Mouse (Mus musculus) thymus, postnatal 36 days (tissue): Measurements from ENCODE around the gene Cmip.

Experiments
- DNase-seq, 2 experiments: peaks; one replicate each; pipeline ENCODE4 v3.0.0; 2022; ENCODE audit warnings: mixed read lengths in 2 of 2

Gene Cmip

GRCm38 (mm10) chr8:117326735-117327134 is 69.9 kb downstream of the Cmip start:
- DNase-seq = no peak

DNA sequence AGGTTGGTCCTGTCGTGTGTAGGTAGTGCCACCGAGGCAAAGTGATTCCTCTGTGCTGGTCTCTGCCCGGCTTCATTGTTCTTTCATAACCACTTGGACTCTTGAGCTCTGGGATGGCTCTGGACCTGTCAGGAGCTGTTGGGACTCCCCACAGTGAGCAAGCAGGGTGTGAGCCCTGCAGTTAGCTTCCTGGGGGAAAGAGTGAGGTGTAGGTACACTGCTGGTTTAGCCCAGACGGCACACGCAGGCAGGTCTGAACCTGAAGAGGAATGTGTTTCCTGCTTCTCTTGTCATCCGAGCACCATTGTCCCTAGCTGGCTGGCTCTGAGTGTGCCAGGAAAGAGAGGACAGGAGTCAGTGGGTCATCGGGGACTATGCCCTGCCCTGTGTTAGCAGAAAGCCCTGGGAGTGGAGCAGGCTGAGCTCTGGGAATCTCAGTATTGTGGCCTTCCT is 70.5 kb downstream of the Cmip start:
- no peak for DNase-seq

DNA sequence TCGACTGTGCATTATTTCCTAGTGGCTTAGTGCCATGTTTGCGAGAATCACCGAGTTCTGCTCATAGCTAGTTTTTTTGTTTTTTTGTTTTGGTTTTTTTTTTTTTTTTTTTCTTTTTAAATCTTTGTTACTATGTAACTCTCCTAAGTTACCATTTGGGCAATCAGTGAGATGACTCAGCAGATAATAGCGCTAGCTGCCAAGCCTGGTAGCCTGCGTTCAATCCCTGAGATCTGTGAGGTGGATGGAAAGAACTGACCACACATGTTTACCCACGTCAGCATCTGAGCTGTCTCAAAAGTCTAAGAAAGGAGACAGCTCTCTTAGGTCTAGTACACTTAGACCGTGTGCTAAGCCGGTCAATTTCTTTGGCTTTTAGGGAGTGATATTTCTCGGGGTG is 71.9 kb downstream of the Cmip start:
- DNase-seq = no peak

DNA sequence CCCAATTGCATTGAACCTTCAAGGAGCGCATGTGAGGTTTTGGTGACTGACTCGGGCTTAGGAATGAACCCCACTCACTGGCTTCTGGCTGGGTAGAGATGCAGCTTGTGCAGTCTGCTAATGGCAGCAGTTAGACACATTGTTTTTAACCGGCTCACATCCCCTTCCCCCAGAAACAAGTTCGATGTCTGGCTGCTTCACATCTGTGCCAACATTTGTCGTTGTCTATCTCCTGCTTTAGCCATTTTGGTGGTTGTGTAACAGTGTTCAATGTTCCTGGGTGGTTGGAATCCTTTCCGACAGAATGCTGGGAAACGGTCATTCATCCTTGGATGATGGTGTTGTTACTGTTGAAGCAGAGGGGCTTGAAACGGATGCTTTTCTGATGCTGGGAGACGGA is 72.3 kb downstream of the Cmip start:
- DNase-seq = no peak

GRCm38 (mm10) chr8:117329903-117330302 is 73.0 kb downstream of the Cmip start:
- no peak for DNase-seq

GRCm38 (mm10) chr8:117332229-117333010 is 75.6 kb downstream of the Cmip start:
- no peak for DNase-seq

DNA sequence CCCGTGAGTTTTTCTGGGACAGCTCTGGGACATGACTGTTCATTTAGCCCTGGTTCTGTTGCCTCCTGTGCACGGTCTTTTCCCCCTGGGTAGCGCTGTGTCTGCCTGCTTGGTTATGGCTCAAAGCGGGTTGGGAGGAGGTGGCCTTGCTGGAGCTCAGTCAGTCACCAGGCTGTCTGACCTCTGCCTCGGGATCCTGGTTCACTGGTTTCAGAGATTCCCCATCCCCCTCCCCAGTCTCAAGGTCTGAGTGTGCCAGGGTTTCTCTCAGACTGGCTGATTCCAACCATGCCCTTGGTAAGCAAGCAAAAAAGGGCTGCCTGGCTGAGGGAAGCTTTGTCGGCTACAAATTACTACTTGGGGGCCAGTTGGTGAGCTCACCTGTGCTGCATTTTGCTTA is 76.8 kb downstream of the Cmip start:
- DNase-seq = no peak

GRCm38 (mm10) chr8:117334058-117334747 is 77.3 kb downstream of the Cmip start:
- no peak for DNase-seq

DNA sequence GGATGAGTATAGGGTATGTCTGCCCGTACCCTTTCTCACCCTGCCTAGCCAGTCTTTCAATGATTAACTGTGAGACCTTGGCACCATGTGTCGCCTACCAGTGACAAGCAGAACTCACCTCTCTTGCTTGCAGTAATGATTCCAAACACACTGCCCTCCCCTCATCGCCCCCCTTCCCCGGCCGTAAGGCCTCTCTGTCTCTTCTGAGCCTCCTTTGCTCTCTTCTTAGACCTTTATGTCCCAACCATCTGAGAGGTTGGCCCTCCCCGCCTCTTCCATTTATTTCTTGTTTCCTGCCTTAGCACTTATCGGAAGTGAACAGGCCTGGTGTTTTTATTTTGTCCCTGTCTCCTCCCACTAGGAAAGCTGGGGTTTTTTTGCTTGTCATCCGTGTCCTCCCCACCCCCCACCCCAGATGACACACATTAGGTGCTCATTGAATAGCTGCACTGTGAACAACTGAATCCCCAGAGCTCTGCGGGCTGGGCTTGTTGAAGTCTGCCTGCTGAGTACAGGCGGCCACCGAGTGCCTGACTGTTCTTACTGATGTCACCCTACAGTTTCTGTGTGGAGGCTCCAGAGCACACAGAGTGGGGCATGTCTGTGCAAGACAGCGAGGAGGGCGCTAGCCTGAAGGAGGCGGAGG is 78.0 kb downstream of the Cmip start:
- no peak for DNase-seq

GRCm38 (mm10) chr8:117335423-117335822 is 78.6 kb downstream of the Cmip start:
- no peak for DNase-seq

- no peak for DNase-seq
Measured at GRCm38 (mm10) chr8:117337188-117337587, 80.3 kb downstream of the Cmip start.

GRCm38 (mm10) chr8:117338678-117339077 is 81.8 kb downstream of the Cmip start:
- DNase-seq = no peak

DNA sequence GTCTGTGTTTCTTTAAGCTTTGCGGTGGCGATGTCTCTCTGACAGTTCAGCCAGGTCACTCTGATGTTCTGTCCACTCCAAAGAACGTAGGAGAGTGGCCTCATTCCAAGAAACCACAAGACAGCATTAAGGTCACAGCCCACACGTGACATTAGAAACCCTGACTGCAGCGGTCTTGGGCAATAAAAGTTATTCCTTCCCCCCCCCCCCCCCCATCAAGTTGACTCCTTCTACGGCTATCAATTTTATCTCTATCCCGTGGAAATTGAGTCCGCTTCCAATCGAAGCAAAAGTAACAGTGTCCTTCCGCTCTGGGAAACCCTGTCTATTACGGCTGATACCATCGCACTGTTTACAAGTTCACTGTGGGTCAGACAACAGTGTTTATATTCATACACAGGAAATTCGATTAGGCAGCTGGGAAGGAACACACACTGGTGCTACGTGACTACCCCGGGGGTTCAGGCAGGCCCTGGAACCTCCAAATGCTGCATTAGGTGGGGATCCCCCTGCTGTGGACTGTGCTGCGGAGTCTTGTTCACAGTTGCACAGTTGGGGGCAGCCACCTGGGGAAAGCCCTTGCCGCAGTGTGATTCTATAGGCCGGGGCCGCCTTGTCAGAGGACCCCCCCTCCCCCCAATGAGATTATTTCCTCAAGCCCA is 82.6 kb downstream of the Cmip start:
- no peak for DNase-seq

DNA sequence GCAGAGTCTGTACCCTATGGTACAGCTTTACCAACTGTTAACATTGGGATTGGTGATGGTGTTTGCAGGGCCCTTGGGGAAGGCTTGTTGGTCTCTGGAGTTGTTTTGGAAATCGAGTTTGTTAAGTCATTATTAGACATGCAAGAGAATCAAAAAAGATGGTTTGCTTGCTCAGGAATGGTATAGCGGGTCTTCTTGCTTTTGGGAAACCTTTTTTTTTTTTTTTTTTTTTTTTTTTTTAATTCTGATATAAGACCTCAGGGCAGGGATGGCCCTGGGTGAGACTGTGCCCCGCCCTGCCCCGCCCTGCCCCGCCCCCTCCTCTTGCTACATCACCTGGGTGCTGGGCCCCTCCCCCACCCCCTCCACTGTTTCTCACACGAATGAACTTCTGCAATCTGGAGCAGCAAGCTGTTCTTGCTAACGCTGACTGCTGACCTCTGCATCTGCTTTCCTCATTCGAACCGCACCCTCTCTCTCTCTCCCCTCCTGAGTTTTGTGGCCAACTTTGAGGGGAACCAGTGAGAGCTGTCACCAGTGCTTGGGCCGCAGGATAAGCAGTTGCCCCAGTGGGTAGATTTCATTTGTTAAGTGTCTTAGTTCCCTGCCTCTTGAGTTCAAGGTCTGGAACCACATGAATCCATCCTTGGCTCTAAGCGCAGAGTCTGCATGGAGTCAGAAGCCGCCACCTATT is 83.2 kb downstream of the Cmip start:
- DNase-seq = no peak

DNA sequence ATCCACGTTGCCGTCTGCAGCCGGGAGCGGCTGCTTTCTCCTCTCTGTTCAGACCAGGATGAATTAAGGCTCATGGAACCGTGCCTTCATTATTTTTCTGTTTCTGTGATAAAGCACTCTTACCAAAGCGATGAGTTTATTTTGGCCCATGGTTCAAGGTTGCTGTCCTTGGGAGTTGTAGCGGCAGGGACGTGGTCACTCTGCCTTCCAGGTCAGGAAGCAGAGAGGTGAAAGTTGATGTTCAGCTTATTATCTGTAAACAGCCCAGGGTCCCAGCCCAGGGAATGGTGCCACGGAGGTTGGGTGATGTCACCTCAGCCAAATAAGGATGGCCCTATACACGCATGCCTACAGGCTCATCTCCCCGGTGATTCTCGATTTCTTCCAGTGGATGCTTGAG is 83.9 kb downstream of the Cmip start:
- DNase-seq = no peak

GRCm38 (mm10) chr8:117342735-117343385 is 86.0 kb downstream of the Cmip start:
- DNase-seq = no peak

- no peak for DNase-seq
Measured at GRCm38 (mm10) chr8:117343484-117343883, 86.6 kb downstream of the Cmip start.

DNA sequence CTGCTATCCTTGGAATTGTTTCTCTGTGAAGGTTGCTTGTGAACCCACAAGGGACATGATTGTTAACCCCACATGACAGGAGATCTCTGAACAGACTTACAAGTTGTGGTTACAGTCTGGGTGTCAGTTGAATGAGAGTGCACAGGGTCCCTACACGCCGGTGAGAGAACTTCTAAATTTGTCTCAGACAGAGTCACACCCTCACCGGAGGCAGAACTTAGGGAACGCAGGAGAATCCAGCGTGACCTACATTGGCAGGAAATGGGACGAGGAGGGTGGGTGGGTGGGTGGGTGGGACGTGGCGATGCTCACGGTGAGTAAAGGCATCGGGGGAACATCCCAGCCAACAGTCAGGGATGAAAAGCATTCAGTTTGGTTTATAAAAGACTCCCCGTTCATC is 88.0 kb downstream of the Cmip start:
- DNase-seq = no peak

DNA sequence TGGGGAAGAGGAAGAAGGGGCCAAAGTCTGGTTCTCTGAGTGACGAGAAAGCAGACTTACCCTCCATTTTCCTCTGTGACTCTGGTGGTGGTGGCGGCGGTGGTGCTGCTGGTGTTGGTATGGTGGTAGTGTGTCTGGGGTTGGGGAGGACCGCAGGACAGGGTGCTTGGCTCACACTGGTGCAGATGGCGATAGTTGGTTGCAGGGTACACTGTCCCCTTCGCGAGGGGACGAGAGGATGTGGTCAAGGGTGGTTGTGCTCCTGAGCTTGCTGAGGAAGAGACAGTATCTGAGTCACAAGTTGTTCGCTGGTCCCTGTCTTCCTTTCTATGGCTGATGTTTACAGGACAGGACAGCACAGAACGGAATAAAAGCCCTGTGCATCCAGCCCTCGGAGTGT is 88.5 kb downstream of the Cmip start:
- DNase-seq = no peak

- no peak for DNase-seq
Measured at GRCm38 (mm10) chr8:117347556-117347955, 90.7 kb downstream of the Cmip start.

DNA sequence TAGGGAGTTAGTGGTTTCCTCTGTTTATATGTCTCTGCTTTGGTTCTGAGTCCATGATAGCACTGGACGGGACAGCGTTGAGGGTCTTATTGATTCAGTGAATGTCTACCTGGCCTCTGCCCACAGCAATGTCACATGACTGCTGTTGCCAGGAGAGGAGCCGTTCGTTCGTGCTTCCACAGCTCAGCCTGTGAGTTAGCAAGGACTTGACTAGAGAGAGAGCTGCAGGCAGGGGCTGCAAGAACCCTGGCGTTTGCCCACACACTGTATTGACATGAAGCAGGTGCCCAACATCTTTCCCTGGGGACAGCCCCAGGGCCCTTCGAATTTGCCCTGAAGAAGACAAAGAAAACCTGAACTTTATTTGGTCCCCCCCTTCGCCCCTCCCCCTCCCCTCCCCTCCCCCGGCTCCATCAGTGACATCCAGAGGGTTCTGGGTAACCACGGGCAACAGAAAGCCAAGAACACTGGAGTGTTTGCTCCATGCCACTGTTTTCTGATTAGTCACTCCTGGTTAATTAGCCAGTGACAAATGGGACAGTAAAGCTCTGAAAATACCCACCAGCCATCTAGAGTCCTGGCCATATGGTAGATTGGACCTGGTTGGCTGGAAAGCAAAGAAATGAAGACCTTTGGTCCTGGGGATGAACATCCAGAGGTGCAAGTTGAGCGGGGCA is 92.0 kb downstream of the Cmip start:
- no peak for DNase-seq

DNA sequence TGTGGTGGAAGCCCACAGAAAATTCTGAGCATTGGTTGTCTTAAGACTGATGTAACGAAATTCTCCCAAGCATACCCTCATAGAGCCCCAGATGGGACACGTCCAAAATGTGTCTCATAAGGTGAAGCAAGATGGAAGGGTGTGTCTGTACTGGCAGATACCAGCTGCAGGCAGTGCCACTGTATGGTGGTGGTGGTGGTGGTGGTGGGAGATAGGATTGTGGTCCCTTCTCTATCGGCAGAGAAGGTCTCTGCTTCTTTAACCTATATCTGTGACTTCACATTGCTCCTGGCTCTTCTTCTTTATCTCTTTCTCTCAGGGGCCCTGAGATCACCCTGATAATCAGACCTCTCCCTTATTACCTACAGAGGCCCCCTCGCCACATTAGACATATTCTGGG is 92.7 kb downstream of the Cmip start:
- no peak for DNase-seq
